Mouse (Mus musculus): ENCODE measurements around the gene Neurod4. TPM values are rescaled to one million over a fixed set of nuclear protein-coding genes. Genes with fewer than 3 reads are reported as not detected.
"Not testable (repeated sequence)": the region's sequence is repeated elsewhere in the genome, so short reads cannot be mapped to it uniquely, and the experiment has no call there.

The Neurod4 gene
- not detected in 2 replicates for polyA plus RNA-seq (2015; fragmentation: Nextera tagmentation; extraction: Ambion mirVana)

GRCm38 (mm10) chr10:130280066-130280465 lies at the start of gene Neurod4:
Gene Neurod4 (minus strand): TSS chr10:130280240.
- Histone ChIP-seq H3K27ac (no peak within 1 kb of the TSS), H3K4me1 (replicated peaks) (no peaks in the 10 kb centered on the region), H3K4me3 (replicated peaks) (no peak within 1 kb of the TSS), H3K27me3 (no peaks in the 10 kb centered on the region), H3K9ac (no peak within 1 kb of the TSS), H3K36me3 (no peaks in the 10 kb centered on the region), H3K4me2 (no peak within 1 kb of the TSS), H3K9me3 (replicated peaks) (no peaks in the 10 kb centered on the region)
- 3% methylated on average over 7 of the region's 7 CpGs for WGBS (ENCODE audit: insufficient replicate concordance)
- DNase-seq (no peak), ATAC-seq (ENCODE audit: low read depth) (0 out of 2 replicates have a peak, but pooled peaks have one; percentile 26)

GRCm38 (mm10) chr10:130324243-130324642 lies 44.2 kb upstream of the Neurod4 start:
- H3K27me3 ChIP-seq: no peaks in the 10 kb centered on the region
- 56% methylated on average over 4 of the region's 4 CpGs for WGBS (ENCODE audit: insufficient replicate concordance)
- DNase-seq: no peak
- no peak overlapping the region for H3K4me3 ChIP-seq (replicated peaks)
- no peak overlapping the region for H3K27ac ChIP-seq
- H3K4me2 ChIP-seq: no peak overlapping the region
- H3K9me3 ChIP-seq (replicated peaks): no peaks in the 10 kb centered on the region
- H3K9ac ChIP-seq: no peak overlapping the region
- H3K4me1 ChIP-seq (replicated peaks): no peaks in the 10 kb centered on the region
- no peak for ATAC-seq (ENCODE audit: low read depth)
- no peaks in the 10 kb centered on the region for H3K36me3 ChIP-seq

- Histone ChIP-seq H3K27ac (peak within 1 kb of the TSS; percentile 5; the same call in 1 of the 2 replicates), H3K4me1 (replicated peaks) (no peaks in the 10 kb centered on the region), H3K9ac (no peak within 1 kb of the TSS), H3K4me3 (replicated peaks) (no peak within 1 kb of the TSS), H3K27me3 (no peaks in the 10 kb centered on the region), H3K4me2 (no peak within 1 kb of the TSS), H3K9me3 (replicated peaks) (no peaks in the 10 kb centered on the region), H3K36me3 (no peaks in the 10 kb centered on the region)
- WGBS (ENCODE audit: insufficient replicate concordance): 22% methylated on average over 5 of the region's 5 CpGs
- DNase-seq (peak; percentile 4), ATAC-seq (ENCODE audit: low read depth) (peak; percentile 60; the same call in 1 of the 2 replicates)
Measured at GRCm38 (mm10) chr10:130322637-130323036, 42.6 kb upstream of the Neurod4 start, which contains the start of gene Tespa1. Gene Tespa1 (plus strand): TSS chr10:130322870.

GRCm38 (mm10) chr10:130322062-130322461 lies 42.0 kb upstream of the Neurod4 start:
- Histone ChIP-seq H3K4me1 (replicated peaks) (no peaks in the 10 kb centered on the region), H3K4me2 (no peak overlapping the region), H3K9ac (no peak overlapping the region), H3K9me3 (replicated peaks) (no peaks in the 10 kb centered on the region), H3K36me3 (no peaks in the 10 kb centered on the region), H3K27me3 (no peaks in the 10 kb centered on the region), H3K27ac (no peak overlapping the region), H3K4me3 (replicated peaks) (no peak overlapping the region)
- ATAC-seq (ENCODE audit: low read depth) (no peak), DNase-seq (no peak)

GRCm38 (mm10) chr10:130320715-130321114 lies 40.7 kb upstream of the Neurod4 start:
- H3K9me3 ChIP-seq (replicated peaks): no peaks in the 10 kb centered on the region
- H3K9ac ChIP-seq: no peak overlapping the region
- H3K27me3 ChIP-seq: no peaks in the 10 kb centered on the region
- DNase-seq (no peak), ATAC-seq (ENCODE audit: low read depth) (no peak)
- WGBS (ENCODE audit: insufficient replicate concordance): 56% methylated on average over 2 of the region's 2 CpGs
- H3K4me1 ChIP-seq (replicated peaks): no peaks in the 10 kb centered on the region
- H3K4me2 ChIP-seq: no peak overlapping the region
- H3K4me3 ChIP-seq (replicated peaks): no peak overlapping the region
- H3K27ac ChIP-seq: no peak overlapping the region
- no peaks in the 10 kb centered on the region for H3K36me3 ChIP-seq

- H3K27ac ChIP-seq: no peak overlapping the region
- WGBS (ENCODE audit: insufficient replicate concordance): 17% methylated on average over 4 of the region's 4 CpGs
- H3K9ac ChIP-seq: no peak overlapping the region
- H3K4me1 ChIP-seq (replicated peaks): no peaks in the 10 kb centered on the region
- H3K4me3 ChIP-seq (replicated peaks): no peak overlapping the region
- DNase-seq (no peak), ATAC-seq (ENCODE audit: low read depth) (no peak)
- no peaks in the 10 kb centered on the region for H3K27me3 ChIP-seq
- no peak overlapping the region for H3K4me2 ChIP-seq
- no peaks in the 10 kb centered on the region for H3K36me3 ChIP-seq
- H3K9me3 ChIP-seq (replicated peaks): no peaks in the 10 kb centered on the region
Measured at GRCm38 (mm10) chr10:130318720-130319119, 38.7 kb upstream of the Neurod4 start.

- H3K27ac ChIP-seq: no peak overlapping the region
- H3K36me3 ChIP-seq: no peaks in the 10 kb centered on the region
- H3K27me3 ChIP-seq: no peaks in the 10 kb centered on the region
- no peak for DNase-seq
- ATAC-seq (ENCODE audit: low read depth): no peak
- H3K4me2 ChIP-seq: no peak overlapping the region
- H3K9me3 ChIP-seq (replicated peaks): no peaks in the 10 kb centered on the region
- no peak overlapping the region for H3K4me3 ChIP-seq (replicated peaks)
- no peak overlapping the region for H3K9ac ChIP-seq
- H3K4me1 ChIP-seq (replicated peaks): no peaks in the 10 kb centered on the region
Measured at GRCm38 (mm10) chr10:130315846-130316245, 35.8 kb upstream of the Neurod4 start.

GRCm38 (mm10) chr10:130314110-130314829 lies 34.2 kb upstream of the Neurod4 start:
- Histone ChIP-seq H3K4me3 (replicated peaks) (no peak overlapping the region), H3K9ac (no peak overlapping the region), H3K9me3 (replicated peaks) (no peaks in the 10 kb centered on the region), H3K27me3 (no peaks in the 10 kb centered on the region), H3K4me2 (no peak overlapping the region), H3K36me3 (no peaks in the 10 kb centered on the region), H3K27ac (no peak overlapping the region), H3K4me1 (replicated peaks) (no peaks in the 10 kb centered on the region)
- DNase-seq (no peak), ATAC-seq (ENCODE audit: low read depth) (no peak)
- WGBS (ENCODE audit: insufficient replicate concordance): 30% methylated on average over 2 of the region's 2 CpGs

GRCm38 (mm10) chr10:130313531-130313930 lies 33.5 kb upstream of the Neurod4 start:
- H3K9me3 ChIP-seq (replicated peaks): no peaks in the 10 kb centered on the region
- H3K4me3 ChIP-seq (replicated peaks): no peak overlapping the region
- WGBS (ENCODE audit: insufficient replicate concordance): 23% methylated on average over 1 of the region's 1 CpGs
- H3K9ac ChIP-seq: no peak overlapping the region
- DNase-seq (no peak), ATAC-seq (ENCODE audit: low read depth) (peak; percentile 57; the same call in 1 of the 2 replicates)
- H3K27ac ChIP-seq: no peak overlapping the region
- no peaks in the 10 kb centered on the region for H3K4me1 ChIP-seq (replicated peaks)
- H3K4me2 ChIP-seq: no peak overlapping the region
- H3K36me3 ChIP-seq: no peaks in the 10 kb centered on the region
- H3K27me3 ChIP-seq: no peaks in the 10 kb centered on the region

- Histone ChIP-seq H3K9ac (no peak overlapping the region), H3K4me3 (replicated peaks) (no peak overlapping the region), H3K27me3 (no peaks in the 10 kb centered on the region), H3K27ac (no peak overlapping the region), H3K36me3 (no peaks in the 10 kb centered on the region), H3K4me1 (replicated peaks) (no peaks in the 10 kb centered on the region), H3K4me2 (no peak overlapping the region), H3K9me3 (replicated peaks) (no peaks in the 10 kb centered on the region)
- ATAC-seq (ENCODE audit: low read depth) (no peak), DNase-seq (no peak)
- 45% methylated on average over 2 of the region's 2 CpGs for WGBS (ENCODE audit: insufficient replicate concordance)
Measured at GRCm38 (mm10) chr10:130311534-130312227, 31.6 kb upstream of the Neurod4 start.

GRCm38 (mm10) chr10:130304138-130304537 lies 24.1 kb upstream of the Neurod4 start:
- H3K27me3 ChIP-seq; DNase-seq; H3K9ac ChIP-seq; H3K36me3 ChIP-seq; H3K4me1 ChIP-seq (replicated peaks); H3K27ac ChIP-seq; H3K4me3 ChIP-seq (replicated peaks); H3K9me3 ChIP-seq (replicated peaks); H3K4me2 ChIP-seq; ATAC-seq (ENCODE audit: low read depth): not testable (repeated sequence)
- WGBS (ENCODE audit: insufficient replicate concordance): 59% methylated on average over 5 of the region's 5 CpGs

- not testable (repeated sequence) for H3K4me1 ChIP-seq (replicated peaks)
- 16% methylated on average over 4 of the region's 4 CpGs for WGBS (ENCODE audit: insufficient replicate concordance)
Measured at GRCm38 (mm10) chr10:130298748-130299147, 18.7 kb upstream of the Neurod4 start.

More at GRCm38 (mm10) chr10:130298748-130299147, 18.7 kb upstream of the Neurod4 start:
- not testable (repeated sequence) for H3K27ac ChIP-seq; H3K4me2 ChIP-seq; H3K9me3 ChIP-seq (replicated peaks); DNase-seq; H3K27me3 ChIP-seq; H3K36me3 ChIP-seq; H3K9ac ChIP-seq; ATAC-seq (ENCODE audit: low read depth); H3K4me3 ChIP-seq (replicated peaks)
